Mouse (Mus musculus) CH12F3 (cell line): ENCODE results near the gene Tmem82.

ENCODE experiments used
- in situ Hi-C: fragments of 300-500 bp; cut with MboI; formaldehyde crosslinking; loops from 2 replicates; pipeline ENCODE4 v1.14.3; 2020; ENCODE audit warnings: low sequenced_read_pairs

Tmem82 gene

DNA sequence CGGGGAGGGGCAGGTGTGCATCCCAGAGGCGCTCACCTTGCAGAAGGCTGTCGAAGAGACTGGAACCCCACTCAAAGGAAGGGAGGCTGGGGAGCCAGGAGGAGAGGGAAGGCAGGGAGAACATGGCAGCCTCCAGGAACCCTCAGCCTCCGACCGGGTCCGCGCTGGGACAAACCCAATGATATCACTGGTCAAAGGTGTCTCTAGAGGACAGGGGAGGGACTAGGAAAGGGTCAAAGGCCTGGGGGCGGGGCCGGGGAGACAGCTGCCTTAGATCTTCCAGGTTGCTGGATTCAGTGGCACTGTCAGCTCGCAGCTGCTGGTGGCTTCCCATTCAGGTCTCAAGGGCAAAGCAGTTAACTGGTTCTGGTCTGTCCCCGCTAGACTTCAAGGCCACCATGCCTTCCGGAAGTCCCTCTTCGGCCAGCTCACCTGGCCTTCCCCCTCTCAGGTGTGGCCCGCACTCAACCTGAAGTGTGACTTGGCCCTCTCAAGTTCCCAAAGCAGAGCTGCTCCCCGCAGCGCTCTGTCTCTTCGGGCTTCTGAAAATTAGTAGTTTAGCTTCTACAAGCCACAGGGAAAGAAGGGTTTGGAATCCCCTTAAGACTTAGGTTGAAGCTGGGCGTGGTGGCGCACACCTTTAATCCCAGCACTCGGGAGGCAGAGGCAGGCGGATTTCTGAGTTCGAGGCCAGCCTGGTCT lies 419 bp downstream of the Tmem82 start:
- in situ Hi-C loops: no loop called here

DNA sequence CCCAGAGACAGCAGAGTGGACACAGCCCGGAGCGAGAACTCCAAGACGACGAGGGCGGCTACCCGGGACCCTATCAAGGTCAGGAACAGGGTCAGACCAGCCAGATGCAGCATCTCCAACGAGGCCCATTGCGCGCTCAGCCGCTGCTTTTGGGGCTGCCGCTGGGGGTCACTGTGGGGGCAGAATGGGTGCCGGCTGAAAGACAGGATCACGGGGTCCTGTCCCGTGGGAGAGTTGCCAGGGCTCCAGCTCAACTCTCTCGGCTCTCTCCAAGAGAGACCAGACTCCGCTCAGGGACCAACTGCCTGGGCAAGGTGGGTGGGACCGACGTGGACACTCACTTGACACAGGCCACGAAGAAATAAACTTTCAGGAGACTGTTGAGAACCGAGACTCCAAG lies 1.1 kb downstream of the Tmem82 start:
- in situ Hi-C loops: no loop called here

DNA sequence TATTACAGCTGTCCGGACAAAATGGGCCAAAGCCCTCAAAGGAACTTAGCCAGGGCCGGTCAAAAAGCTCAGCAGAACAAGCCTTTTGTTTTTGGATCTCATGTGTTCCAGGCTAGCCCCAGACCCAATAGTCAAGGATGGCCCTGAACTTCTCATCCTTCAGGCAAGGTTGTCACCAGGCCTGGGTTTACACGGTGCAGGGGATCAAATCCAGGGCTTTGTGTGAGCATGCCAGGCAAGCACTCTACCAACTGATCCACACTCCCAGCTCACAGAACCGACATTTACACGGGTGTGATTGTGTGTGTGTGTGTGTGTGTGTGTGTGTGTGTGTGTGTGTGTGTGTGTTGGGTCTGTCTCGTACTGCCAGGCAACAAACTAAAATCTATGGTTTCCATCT lies 1.6 kb downstream of the Tmem82 start:
- in situ Hi-C loops: no loop called here

DNA sequence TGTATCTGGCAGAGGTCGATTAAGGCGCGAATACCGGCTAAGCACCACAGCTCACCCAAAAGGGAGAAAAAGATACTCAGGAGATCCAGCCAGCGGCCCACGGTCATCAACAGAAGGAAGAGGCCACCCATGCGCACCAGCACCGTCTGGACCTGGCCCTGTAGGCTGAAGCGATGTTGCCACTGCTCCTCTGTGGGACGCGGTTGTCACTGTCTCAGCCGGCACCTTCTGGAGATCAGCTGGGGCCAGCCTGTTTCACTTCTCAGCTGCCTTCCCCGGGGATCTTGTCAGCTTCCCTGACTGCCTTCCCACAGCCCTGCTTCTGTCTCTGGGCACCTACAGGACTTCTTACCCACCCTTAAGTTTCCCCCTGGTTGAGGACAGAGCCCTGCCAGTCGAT lies 3.5 kb downstream of the Tmem82 start:
- in situ Hi-C loops: no loop called here

DNA sequence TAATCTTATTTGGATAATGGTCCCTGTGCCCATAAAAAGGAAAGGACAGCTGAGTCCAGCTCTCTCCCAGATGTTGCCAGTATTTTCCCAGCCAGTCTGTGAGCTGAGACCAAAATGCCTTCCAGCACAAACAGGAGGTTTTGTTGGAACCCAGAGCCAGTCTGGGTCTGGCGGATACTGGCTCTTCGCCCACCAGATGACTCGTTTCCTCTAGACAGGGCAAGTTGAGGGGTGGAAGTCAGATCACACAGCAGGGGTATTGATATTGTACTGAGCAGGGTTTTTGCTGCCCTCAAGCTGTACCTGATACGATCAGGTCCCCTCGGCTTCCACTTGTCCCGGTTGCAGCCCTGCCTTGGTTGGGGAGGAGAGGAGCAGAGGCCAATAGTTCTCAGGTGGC lies 8.9 kb downstream of the Tmem82 start:
- in situ Hi-C loops: no loop called here

DNA sequence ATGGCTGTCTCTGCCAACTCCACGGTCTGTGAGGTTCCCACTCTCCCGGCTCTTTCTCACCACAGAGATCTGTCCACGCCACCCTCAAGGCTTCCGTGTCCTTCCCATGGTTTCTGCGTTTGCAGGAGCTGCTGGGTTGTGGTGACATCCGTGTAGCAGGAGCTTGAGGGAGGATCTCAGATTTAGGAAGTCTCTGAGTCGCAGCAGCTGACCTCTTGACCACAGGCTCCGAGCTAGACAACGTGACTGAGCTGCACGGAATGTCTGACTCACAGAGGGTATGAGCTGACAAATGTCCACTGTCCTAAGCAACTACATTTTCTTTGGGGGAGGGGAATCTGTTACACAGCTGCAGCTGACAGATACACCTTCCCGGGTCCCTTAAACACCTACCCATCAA lies 12.6 kb downstream of the Tmem82 start, which contains the start of gene Fblim1:
Gene Fblim1 (minus strand): TSS at position 236 of the 400 bp plus-strand sequence.
- in situ Hi-C loops: no loop called here

DNA sequence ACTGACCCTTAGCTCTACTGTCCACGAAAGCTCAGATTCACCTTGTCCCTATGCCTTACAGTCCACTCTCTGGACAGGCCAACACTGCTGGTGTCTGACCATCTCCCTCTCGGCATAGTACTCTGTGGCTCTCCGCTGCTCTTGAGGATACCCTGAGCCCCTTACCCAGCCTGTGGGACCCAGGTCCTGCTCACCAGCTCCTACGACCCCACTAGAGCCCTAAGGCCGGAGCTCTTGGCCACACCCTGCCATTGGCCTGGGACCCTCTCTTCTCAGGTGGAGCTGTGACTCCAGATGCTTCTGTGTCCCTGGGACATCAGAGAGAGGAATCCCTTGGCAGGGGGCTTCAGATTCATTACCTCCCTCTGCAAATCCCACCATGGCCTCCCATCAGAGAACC lies 13.0 kb downstream of the Tmem82 start:
- in situ Hi-C loops: no loop called here

DNA sequence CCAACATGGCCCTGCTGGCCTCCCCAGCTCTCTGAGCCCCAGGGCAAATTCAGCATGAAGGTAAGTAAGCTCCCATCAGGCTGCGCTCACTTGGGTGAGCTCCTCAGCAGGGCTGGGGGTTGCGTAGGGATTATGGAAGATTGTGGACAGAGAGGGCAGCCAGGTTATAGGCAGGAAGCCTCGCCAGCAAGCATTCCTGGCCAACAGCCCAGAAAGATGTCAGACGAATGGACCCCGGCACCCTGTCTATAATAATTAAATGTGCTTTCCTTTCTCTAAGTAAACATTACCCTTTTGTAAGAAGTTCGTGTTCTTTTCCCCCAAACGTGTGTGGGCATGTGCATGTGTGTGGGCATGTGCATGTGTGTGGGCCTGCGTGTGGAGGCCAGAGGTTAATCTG lies 13.9 kb downstream of the Tmem82 start:
- in situ Hi-C loops: no loop called here

DNA sequence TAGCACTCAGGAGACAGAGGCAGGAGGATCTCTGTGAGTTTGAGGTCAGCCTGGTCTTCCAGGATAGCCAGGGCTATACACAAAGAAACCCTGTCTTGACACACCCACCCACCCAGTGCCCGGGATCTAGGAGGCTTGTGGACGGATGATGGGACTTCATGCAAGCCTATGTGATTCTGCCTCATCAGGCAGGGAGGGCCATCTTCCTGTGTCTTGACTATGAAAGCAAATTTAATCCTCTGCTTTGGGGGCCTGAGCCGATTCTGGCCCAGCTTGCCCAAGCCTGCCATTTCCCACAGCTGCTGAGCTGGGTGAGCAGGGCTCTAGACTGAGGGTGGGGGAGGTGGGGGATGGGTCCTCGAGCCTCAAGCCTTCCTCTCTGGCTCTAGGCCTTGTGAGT lies 14.5 kb downstream of the Tmem82 start:
- in situ Hi-C loops: no loop called here

DNA sequence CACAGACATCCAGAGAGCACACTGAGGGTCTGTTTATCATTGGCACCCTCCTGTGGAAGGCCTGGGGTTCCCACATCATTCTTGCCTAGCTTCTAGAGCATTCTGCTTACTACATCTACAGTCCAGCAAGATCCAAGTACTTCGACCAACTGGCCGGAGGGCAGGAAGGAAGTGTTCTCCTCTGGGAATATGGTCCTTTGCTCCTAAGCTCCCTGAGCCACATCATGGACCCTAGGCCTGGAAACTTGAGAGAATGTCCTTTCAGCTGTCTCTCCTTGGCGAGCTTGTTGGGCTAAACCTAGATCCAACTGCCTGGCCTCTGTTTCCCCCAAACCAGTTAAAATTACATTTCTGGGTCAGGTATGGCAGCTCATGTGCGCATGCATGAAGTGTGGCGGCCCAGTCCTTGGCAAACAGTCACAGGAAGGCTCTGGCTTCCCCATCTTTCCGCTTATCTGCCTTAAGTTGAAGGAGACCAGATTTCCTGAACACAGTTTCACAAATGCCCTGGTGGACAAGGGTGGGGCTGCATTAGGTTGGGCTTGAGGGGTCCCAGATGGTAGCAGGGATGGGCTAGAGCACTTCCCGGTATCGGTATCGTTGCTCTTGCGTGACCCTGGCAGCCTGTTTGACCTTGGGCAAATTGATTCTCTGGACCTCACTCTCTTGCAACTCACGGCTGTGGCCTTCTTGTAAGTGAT lies 15.8 kb downstream of the Tmem82 start:
- in situ Hi-C loops: no loop called here

DNA sequence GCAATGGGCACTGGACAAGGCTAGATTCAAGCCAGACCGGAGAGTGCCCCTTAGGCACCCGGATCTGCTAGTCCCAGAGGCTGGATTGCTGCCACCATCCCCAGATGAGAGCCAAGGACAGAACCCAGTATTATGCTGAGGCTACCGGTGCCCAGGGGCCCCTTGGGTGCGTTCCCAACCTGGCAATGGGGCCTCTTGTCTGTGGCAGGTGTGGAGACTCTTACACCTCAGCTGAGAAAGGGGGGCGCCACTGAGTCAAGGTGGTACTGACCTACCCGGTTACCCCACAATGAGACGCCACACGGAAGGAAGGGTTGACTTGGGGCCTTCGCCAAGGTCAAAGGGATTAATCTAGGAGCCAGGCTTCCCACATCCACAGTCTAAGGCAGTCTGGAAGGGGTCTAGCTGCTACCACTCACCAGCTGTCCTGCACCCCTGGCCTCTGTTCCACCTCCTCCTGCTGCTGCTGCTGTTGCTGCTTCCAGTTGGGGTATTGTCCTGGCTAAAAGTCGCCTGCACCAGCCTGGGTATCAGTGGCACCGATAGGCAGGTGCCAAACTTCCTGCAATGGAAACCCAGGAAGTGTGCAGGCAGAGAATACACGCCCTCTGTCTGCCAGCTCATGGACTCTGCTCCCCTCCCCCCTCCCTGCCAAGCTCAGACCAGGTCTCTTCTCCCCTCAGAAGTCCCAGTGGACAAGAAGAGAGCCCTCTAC lies 17.1 kb downstream of the Tmem82 start:
- in situ Hi-C loops: no loop called here

DNA sequence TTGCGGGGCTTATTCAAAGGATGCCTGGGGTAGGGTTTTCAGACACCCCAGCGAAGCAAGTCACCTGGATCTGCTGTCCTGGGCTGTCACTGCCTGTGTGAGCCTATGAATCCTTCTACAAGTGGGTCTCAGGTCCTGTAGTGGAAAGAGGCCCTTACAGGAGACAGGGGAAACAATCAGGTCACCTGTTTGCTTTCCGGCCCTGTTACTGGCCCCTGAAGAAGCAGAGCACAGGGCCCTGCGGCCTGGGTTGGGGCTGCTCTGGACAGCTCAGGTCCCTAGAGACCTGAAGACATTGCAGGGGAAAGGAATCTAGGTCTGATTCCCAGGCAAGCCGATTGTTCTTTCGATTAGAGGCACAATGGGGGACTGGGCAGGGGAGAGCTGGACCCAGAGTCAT lies 18.1 kb downstream of the Tmem82 start:
- in situ Hi-C loops: no loop called here

DNA sequence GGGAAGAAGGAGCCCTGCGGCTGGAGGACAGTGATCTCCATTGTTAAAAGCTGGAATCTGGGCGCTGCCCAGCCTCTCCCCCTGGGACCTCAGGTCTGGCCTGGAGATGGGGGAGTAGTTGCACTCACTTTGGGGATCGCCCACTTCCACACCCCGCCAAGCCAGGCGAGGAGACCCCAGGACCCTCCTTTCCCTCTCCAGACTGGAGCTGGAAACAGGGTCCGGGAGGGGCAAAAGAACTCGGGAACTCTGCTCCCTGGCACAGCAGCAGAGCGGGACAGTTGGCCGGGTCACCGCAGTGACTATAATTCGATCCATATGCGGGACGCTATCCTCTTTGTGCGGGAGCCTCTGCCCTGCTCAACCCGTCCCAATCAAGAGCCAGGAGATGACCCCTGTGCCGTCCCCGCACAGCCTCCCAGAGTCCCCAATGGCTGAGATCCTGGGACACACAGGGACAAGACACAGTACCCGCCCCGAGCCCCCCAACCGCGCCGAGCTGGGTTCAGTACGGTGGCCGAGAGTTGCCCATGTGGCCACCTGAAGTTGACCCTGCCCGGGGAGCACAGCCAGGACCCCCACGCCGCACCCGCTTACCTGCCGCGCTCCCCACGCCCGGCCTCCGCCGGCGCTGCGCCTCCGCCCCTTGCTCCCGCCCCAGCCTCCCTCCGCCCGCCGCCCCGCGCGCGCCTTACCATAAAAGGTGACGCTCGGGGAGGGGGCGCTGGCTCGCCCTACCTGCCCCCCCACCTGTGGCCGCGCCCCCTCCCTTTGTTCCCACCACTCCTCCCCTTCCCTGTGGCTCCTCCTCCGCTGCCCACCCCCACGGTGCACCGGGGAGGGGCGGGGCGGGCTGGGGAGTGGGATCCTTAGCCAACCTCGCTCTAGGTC lies 18.9 kb downstream of the Tmem82 start:
- in situ Hi-C loops: no loop called here

DNA sequence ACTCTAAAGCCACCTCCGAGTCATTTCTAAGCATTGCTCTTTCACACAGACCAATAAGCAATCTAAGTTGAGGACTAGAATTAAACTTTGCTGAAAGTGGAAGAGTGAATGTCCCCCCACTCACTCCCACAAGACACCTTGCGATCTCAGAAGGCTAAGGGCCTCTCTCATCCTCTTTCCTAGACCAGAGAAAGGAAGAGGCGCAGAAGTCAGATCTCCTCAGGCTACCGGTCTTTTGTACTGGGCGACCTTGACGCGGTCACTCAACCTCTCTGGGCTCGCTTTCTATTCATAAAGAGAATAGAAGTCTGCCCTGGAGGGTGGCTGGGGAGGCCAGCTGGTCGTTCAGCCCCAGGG lies 19.6 kb downstream of the Tmem82 start:
- in situ Hi-C loops: no loop called here

DNA sequence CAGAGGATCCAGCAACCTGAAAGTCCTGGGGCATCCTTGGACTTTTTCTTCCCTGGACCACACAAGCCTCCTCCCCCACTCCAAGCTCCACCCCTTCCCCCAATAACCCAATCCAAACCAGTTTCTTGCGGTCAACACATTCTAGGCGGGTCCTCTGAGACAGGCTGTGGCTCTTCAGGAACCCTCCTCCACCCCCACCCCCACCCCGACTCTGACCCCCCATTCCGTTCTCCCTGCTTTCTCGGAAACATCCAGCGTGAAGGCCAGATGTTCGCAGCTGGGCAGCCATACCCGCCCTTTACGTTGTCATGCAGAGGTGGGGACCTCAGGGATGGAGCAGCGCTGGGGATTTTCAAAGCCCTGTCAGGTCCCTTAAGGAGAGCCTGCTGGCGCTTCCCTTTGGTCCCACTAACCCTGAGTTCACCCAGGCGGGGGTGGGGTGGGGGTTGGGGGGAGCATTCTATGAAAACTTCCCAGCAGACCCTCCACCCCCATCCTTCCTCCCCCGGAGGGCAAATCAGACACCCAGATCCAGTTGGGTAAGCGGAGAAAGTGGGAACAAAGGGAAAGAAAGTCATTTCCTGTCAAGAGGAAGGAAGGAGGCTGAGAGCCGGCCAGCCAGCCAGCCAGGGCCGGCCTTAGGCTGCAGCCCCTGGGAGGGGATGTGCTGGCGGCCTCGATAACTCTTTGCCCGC lies 20.1 kb downstream of the Tmem82 start:
- in situ Hi-C loops: no loop called here

DNA sequence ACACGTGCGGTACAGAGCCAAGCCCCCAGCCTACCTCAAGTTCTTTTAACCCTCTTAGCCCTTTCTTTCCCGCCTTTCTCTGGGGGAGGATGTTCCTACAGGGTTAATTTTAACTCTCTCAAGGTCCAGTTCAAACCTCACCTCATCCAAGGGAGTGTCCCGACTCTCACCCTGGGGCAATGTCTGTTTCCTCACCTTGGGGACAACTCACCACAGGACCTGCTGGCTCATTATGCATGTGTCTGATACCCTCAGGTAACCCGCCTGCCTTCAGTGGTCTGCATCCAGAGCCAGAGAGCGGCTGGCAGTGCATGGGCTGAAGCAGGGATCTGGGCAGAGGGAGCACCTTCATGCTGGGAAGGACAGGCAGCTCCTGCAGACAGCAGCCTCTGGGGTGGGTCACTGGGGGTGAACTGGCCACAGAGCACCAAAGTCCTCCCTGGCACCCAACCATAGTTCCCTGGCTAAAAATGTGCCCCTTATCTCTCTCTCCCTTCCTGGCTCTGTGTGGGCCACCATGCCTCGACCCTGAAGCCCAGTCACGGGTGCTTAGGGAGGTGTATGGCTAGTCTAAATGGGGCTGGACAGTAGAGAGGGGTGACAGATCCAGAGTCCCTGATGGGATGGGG lies 21.6 kb downstream of the Tmem82 start:
- in situ Hi-C loops: no loop called here

DNA sequence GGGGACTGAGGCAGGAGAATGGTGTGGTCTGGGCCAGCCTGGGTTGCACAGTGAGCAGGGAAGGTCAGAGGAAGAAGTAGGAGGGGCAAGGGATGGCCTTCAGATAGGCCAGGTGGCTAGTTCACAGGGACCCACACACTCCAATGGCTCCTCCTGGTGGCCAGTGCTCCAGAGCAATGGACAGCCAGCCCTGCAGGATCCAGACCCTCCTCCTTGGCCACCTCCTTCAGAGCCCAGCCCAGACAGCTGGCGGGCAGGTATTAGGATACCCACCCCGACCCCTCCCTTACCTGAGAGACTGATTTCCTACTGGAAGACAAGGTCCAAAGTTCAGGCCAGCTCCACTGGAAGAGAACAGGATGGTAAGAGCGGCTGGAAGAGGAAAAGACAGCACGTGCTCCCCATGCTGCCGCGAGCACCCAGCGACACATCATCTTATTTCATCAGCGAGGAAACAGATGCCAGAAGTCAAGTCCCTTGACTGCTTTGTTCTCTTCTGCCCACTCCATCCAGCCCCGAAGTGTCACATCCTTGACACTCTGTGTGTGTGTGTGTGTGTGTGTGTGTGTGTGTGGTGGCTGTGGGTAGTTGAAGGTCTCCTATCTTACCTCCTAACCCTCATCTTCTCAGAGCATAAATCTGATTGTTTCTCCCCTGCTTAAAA lies 22.7 kb downstream of the Tmem82 start:
- in situ Hi-C loops: no loop called here

DNA sequence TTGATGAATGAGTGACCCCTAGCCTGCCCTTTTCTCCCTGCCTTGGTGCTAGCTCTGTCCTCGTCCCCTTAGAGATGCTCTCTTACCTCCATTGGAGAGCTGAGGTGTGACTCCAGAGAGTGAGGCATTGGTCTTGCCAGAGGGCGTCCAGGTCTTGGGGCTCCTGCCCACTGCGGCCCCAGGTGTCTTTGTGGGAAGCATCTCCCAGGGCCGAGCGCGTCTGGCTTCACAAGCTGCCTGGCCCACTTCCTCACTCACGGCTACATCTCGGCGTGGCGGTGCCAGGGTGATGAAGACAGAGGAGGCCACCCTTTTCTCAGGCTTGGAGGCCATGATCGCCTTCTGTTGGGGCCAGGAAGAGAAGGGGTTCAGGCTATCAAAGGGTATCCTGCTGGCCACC lies 23.3 kb downstream of the Tmem82 start:
- in situ Hi-C loops: no loop called here

DNA sequence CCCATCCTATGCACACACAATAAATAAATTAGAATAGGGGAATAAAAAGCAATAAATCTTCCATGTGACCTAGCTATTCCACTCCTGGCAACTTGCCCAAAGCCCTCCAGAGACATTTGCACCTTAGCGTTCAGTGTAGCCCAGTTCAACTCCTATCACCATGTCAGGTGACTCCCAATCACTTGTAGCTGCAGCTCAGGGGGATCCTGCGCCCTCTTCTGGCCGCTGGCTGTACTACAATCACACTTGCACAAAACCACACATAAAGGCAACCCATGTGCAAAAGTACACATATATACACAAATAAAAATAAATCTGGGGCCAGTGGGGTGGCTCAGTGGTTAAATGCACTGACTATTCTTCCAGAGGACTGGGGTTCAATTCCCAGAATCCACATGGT lies 26.9 kb downstream of the Tmem82 start:
- in situ Hi-C loops: no loop called here
